Mouse (Mus musculus): ENCODE results near the gene Ace3.

DNA sequence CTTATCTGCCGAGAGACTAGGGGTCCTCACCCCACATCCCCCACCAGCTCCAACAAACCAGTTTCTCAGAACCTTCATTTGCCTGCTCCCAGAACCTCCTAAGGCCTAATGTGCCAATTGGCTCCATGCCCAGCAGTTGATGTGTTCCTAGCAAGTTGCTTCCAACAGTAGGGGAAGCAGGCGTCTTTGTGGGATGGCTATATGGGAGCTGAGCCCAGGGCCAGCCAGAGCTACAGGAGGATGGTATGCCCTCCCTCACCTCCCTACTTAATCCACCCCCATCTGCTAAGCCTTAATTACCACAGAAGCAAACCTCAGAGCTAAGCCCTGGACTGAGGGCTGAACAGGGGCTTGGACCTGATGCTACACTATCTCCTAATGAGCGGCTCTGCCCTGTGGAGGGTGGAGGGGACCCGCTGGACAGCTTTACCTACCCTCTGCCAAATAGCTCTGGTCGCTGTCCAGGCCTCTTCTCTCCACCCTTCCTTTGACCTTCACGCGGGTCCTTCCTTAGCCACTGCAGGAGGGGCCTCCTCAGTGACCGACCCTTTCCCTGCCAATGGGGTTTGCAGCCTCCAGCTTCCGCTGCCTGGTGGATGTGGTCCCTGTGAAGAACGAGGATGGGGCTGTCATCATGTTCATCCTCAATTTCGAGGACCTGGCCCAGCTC lies 19.2 kb downstream of the Ace3 start:
- TF ChIP-seq CTCF (conservative IDR thresholded peaks at IDR 0.05; ENCODE audit: low read length) (no peak), POU5F1 (IDR thresholded peaks at IDR 0.05; ENCODE audit: borderline replicate concordance, low read length) (no peak), NANOG (IDR thresholded peaks at IDR 0.05; ENCODE audit: borderline replicate concordance, low read length) (no peak)
